Mouse (Mus musculus) neutrophil, adult 59 days (primary cell): ENCODE results near the gene Gm28576. TPM values are rescaled to one million over a fixed set of nuclear protein-coding genes. Genes with fewer than 3 reads are reported as not detected.

ENCODE experiments used
- total RNA-seq, 2 experiments: library from RNA; stranded (reverse); gene quantifications; 1 replicate in 1 of 2; 2 replicates in 1 of 2; pipeline ENCODE4 v1.2.4; 2023

The Gm28576 gene
- not detected for total RNA-seq

GRCm38 (mm10) chrY:7722641-7723040 lies at the start of gene Gm28576:
Gm28576 (plus strand) TSS chrY:7722941.

Other genes with a start within 250 kb of the Gm28576 start
- under 1 TPM; 0.11 to 0.27 TPM for gene Gm20826, start 84.5 kb upstream of the Gm28576 start, total RNA-seq